Mouse (Mus musculus) liver (tissue): ENCODE data around the gene Itpr2.

Experiments
- DNase-seq: peaks from one replicate; pipeline ENCODE4 v3.0.0-alpha.2; 2020; ENCODE audit warnings: mixed read lengths

The Itpr2 gene

DNA sequence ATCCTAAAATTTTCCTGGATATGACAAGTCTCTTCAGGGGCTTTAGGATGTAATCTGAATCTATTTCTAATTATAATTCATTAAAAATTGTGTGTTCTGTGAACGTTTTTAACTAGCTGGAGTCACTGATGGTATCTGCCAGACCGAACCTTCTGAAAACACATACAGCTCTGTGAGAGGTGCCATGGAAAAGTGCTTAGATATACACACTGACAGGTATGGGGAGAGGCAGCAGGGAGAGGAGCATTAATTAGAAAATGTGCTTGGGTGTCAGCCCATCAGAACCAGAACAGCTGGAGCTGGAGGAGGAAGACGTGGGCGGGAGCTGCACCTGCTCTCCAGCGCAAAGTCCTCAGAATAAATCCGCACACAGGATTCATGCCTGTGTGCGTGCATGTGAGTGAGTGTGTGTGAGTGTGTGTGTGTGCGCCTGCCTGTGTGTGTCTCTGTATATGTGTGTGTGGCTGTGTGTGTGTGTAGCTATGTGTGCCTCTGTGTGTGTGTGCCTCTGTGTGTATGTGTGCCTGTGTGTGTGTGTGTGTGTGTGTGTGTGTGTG, 199.4 kb downstream of the Itpr2 start:
- DNase-seq = no peak

GRCm38 (mm10) chr6:146302101-146302500, 199.9 kb downstream of the Itpr2 start:
- no peak for DNase-seq

- DNase-seq = no peak
Measured at GRCm38 (mm10) chr6:146300961-146301360, 201.1 kb downstream of the Itpr2 start.

DNA sequence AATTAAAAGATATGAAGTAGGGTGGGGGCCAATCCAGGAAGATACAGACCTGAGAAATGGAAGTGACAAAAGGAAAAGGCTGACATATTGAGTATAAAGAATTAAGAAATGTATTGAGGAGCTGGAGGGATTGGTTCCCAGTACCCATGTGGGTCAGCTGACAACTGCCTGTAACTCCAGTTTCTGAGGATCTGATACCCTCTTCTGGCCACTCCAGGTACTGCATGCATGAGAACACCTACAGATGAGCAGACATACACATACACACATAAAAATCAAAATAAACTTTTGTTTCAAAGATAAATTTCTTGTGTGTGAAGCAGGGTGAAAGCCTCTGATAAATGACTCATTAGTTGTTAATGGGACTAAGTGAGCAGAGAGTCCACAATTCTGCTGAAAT, 203.3 kb downstream of the Itpr2 start:
- peak; percentile 38 for DNase-seq

DNA sequence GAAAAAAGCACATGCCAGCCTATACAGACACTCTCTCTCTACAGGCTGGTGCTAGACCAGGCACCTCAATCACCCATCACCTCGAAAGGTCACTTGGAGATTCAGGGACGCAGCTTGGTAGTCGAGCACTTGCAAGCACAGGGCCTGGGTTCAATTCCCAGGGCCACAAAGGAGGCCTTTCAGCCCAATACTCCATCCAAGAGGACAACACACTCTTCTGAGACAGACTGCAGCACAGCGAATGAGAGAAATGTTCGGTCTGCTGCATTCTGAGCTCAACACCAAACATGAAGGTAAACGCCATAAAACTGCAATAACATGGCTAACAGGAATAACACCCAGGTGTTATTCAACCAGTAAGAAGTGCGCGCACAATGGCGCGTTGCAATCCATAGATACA, 211.0 kb downstream of the Itpr2 start:
- DNase-seq = no peak

DNA sequence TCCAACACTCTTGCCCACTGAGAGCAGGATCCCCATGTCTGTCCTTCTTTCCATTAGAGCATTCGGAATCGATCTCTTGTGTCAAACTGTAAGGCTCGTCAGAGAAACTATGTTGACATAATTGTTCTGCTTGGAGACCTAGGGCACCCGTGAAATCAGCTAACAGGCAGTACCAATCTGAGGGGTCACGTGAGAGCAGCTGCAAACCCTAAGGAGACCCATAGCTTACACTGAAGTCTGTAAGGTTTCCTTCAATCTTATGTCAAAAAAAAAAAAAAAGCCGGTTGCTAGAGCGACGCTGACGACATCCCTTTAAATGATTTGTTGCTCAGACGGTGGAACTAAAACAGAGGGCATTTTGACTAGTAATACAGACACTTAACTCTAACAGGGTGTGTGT, 212.2 kb downstream of the Itpr2 start:
- no peak for DNase-seq

DNA sequence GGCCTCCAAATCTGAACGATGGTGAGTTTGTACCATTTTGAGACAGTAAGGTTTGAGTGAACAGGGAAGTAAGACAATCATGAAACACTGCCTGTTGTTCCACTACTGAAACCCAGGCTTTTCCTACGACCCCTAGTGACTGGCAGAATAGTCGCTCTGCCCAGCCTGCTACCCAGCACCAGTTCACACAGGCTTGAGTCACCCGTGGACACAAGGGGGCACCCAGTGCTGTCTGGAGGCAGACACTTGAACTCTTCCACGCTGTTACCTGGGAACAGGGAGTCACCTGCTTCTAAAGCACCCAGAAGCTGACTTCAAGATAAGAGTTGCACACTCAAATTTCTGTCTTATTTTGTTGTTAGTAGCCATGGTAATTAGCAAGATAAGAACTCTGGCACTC, 213.8 kb downstream of the Itpr2 start:
- DNase-seq = no peak

DNA sequence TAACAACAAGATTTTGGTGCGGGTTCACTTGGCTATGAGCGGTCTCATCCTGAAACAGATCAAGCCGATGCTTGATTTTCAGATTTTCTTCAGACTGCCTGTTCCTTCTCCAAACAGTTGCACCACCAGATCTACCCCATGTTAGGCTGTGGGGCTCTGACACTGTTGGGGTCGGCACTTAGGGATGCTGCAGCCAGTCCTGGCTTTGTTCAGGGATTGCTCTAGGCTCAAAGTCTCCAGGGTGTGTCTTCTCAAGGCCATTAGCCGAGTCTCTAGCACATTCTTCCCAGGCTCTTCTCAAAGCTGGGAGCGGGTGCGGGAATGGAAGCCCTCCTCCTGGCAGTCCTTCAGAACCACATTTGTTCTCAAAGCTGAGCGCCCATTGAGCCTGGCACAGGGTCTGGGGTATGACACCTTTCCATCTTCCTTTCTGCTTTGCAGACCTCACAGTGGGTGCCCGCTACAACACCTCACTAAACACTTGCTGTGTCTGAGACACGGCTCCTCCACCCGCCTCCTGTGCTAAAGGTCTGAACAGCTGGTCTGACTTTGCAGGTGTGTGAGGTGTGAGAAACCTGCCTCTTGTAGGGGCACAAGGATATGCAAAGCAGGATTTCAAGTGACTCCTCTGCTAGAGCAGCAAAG, 217.0 kb downstream of the Itpr2 start:
- DNase-seq = no peak

DNA sequence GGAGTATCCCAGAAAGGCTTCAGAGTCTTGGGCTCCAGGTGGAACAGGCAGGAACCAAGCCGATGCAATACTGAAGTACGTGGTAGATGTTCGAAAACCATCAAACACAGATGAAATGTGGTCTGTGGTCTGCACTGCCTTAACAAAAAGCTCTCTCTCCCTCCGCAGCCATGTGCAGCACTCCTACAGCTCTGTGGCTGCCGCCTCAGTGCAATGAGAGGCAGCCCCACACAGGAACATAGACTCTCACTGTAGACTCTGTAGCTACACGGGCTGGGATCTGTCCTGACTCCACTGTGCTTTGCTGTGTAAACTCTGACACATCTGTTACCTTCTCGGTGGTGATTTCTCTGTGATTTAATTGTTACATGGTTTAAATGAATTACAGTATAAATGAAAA, 218.0 kb downstream of the Itpr2 start:
- no peak for DNase-seq

DNA sequence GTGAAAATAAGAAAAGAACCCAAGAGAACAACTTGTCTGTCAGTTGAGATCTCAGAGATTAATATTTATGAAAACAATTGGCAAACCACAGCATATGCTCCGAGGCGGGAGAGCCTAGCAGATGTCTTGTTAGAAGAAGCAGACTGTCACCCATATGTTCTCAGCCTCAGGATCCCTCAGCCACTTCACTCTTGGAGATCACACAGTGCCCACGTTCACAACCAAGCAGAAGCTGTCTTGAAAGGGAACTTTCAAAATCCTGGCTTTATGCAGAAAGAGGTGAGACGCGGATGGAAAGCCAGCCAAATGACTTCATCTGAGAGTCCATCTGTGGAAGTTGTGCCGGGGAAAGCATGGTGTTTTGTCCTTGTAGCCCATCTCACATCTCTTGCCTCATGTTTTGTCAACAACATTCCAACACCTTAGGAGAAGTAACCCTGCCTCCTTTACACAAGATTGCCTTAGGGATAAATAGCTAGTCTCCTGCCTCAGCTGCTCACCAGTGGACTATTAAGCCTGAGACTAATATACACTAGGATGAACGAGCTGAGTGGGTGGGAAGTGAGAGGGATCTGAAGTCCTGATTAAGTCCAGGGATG, 219.9 kb downstream of the Itpr2 start:
- no peak for DNase-seq

- peak; percentile 56 for DNase-seq
Measured at GRCm38 (mm10) chr6:146281176-146281899, 220.7 kb downstream of the Itpr2 start.

- DNase-seq = no peak
Measured at GRCm38 (mm10) chr6:146273256-146273655, 228.8 kb downstream of the Itpr2 start.

DNA sequence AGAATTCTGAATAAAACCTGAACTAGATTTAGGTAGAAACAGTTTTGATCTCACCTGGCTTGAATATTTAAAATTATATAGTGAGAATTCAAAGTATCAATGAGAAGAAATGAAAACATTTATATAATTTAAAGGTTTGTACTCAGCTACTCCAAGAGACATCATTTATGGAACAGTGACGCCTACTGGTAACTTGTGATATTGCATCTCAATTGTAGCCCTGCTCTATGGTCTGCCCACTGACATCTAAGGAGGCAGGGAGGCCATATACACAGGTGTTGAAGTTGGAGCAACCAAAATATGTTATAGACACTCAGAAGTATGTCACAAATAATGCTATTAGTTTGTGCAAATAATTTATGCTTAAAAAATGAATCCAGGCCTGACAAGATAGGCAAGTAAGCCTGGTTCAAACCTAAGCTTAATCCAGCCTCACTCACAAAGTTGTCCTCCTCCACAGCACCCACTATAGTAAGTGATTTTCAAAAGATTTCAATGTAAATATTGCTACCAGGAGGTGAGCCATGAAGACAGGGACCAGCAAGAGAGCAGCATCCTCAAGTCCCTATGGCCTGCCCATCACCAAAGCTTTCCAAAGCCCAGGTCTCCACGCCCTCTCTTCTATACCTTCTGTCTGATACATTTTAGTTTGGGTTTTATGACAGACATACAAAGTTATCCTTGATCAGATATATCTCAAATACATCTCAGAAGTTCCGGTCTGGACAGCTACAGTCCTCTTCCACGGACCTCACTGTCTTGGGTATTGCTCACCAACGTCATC, 229.6 kb downstream of the Itpr2 start:
- DNase-seq = peak; percentile 32

- peak; percentile 61 for DNase-seq
Measured at GRCm38 (mm10) chr6:146270776-146271533, 231.1 kb downstream of the Itpr2 start.

GRCm38 (mm10) chr6:146270162-146270561, 231.9 kb downstream of the Itpr2 start:
- peak; percentile 22 for DNase-seq

DNA sequence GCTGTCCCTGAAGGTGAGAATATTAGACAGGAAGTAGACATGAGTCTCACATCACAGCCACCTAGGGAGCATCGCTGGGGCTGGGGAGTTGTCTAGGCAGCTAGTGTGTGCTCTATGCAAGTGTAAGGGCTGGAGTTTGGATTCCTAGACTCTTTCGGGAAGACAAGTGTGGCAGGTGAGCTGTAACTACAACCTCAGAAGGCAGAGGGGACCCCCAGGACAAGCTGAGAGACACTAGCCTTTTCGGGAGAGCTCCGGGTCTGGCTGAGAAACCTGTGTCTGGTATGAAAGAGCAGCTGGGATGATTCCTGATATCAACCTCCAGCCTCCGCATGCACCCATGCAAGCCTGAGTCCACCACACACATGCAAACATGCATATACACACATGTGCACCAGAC, 232.7 kb downstream of the Itpr2 start:
- DNase-seq = no peak

DNA sequence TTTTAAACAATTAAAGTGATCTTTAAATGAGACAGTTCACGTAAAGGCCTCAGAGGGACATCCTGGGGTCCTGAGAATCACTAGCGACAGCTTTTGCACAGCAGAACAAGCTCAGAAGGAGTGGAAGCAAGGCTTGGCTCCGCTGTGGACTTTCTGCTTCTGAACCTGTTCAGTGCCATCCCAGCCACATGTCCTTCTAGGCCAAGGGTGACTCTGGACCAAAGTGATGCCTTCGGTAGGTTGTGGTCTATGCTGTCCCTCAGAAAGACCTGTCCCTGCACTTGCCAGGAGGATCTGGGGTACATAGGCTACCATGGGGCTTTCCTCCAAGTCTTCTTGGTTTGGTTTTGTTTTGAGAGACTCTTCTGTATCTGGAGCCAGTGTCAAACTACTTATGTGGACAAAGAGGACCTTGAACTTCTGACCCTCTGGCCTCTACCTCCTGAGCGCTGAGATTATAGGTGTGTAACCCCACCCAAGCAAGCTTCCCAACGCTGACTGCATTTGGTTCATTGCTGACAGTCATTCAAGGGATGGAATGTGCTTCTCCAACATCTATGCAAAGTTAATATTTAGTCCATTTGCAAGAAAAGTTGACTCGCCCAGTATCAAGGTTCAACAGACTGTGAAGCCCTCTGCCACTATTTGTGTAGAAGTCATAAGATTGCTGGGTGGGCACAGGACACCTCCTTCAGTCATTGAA, 241.2 kb downstream of the Itpr2 start:
- no peak for DNase-seq

DNA sequence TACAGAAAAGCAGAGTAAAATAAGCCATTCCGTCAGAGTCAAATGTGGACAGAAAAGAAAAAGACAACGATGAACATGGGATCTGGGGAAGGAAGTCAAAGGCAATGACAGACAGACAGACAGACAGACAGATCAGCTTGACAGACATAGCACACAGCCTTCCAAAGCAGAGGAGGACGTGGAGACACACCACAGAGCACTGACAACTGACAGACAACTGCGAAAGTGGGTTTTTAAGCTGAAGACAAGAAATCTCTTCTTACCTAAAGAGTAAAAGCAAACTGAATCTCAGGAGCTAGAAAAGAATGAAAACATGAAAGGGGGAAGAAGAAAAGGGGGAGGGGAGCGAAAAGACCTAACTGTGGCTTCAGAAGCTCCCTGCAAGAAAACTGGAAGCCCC, 243.3 kb downstream of the Itpr2 start:
- DNase-seq = no peak

GRCm38 (mm10) chr6:146258261-146258660, 243.8 kb downstream of the Itpr2 start:
- no peak for DNase-seq

DNA sequence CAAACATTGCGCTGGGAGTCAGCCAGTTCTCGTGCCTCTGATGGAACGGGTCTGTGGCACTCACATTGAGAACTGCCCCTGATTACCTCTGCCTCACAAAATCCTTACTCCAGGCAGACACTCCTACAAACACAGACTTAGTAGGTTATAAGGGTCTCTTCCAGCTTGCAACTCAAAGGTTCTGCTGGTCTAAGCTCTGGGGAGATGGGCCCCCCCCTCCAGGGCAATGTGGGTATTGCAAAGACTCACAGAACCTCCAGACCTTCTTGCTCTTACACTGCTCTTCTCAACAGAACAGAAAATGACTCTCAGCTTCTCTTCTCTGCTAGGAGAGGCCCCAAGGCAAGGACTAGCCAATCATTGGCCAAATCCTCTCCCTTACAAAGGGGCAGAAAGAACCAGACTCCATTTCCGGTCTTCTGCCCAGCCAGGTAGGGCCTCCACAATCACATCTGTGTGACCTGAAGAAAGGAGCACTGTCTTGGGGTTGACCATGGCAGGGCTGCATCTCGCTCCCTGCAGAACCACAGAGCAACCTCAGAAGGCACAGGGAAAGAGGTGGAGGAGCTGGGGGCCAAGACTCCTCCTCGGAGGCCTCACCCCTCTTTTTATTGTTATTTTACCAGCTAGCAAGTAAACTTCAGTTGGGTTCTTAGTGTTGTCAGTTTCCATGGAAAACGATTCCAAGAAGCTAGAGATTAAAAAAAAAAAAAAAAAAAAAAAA, 244.9 kb downstream of the Itpr2 start:
- peak; percentile 73 for DNase-seq

DNA sequence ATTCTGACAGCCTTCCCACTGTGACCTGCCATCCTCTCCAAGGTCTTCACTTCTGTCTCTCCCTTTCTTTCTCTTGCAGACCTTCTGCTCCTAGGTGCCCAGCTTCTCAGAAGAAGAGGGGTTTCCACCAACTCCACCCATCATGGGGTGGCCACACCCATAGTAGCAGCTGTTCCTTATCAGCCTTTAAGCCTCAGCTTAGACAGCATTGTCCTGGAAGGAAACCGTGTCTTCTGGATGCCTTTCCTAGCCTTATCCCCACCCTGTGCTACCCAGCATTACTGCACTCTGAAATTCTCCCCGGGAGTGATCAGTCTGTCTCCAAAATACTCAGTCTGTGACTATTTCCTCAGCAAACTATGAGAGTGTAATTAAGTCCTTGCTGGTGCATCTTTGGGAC, 245.6 kb downstream of the Itpr2 start:
- peak; percentile 69 for DNase-seq
